Mouse (Mus musculus) embryonic facial prominence, embryonic 14.5 days (tissue): ENCODE data around the gene Use1. TPM values are rescaled to one million over a fixed set of nuclear protein-coding genes. Genes with fewer than 3 reads are reported as not detected.
A peak's percentile ranks its signal among the peaks of the same experiment; 100 is the strongest.
"Not testable (repeated sequence)": the region's sequence is repeated elsewhere in the genome, so short reads cannot be mapped to it uniquely, and the experiment has no call there.

ENCODE experiments used
- ATAC-seq: fragments of 200-750 bp; cut with Nextera tagmentation; 2 replicates; pipeline ENCODE4 v1.8.0; 2017; ENCODE audit warnings: low read depth, moderate number of reproducible peaks, moderate TSS enrichment
- DNase-seq: peaks from one replicate; pipeline ENCODE4 v3.0.0-alpha.2; 2015; ENCODE audit warnings: low spot score
- H3K27ac ChIP-seq: fragments of 300-500 bp; sonication (generic); replicated peaks from 2 replicates; pipeline ENCODE4 v1.5.1; 2014; ENCODE audit warnings: low read depth, mild to moderate bottlenecking, low read length, moderate library complexity
- H3K27me3 ChIP-seq: fragments of 300-500 bp; sonication (generic); replicated peaks from 2 replicates; pipeline ENCODE4 v1.6.1; 2014; ENCODE audit warnings: low read length; ENCODE audit not compliant: control insufficient read depth, insufficient read depth
- H3K36me3 ChIP-seq: fragments of 300-500 bp; sonication (generic); 2 replicates; pipeline ENCODE4 v1.6.1; 2014; ENCODE audit warnings: low read length, mixed read lengths; ENCODE audit not compliant: control insufficient read depth, insufficient read depth
- H3K4me1 ChIP-seq: fragments of 300-500 bp; sonication (generic); 2 replicates; pipeline ENCODE4 v1.6.1; 2014; ENCODE audit warnings: antibody characterized with exemption, low read length; ENCODE audit not compliant: control insufficient read depth, insufficient read depth
- H3K4me2 ChIP-seq: fragments of 300-500 bp; sonication (generic); 2 replicates; pipeline ENCODE4 v1.6.1; 2014; ENCODE audit warnings: low read depth, mild to moderate bottlenecking, low read length, moderate library complexity, mixed read lengths
- H3K4me3 ChIP-seq: fragments of 300-500 bp; sonication (generic); 2 replicates; pipeline ENCODE4 v1.5.1; 2014; ENCODE audit warnings: low read depth, mild to moderate bottlenecking, low read length
- H3K9ac ChIP-seq: fragments of 300-500 bp; sonication (generic); 2 replicates; pipeline ENCODE4 v1.6.1; 2014; ENCODE audit warnings: low read depth, mild to moderate bottlenecking, low read length, moderate library complexity, mixed read lengths
- H3K9me3 ChIP-seq: fragments of 300-500 bp; sonication (generic); 2 replicates; pipeline ENCODE4 v1.6.1; 2016; ENCODE audit warnings: low read length; ENCODE audit not compliant: control insufficient read depth
- WGBS: fragments of 180-500 bp; shearing (Covaris S2); extraction: QIAGEN DNeasy Blood & Tissue Kit; methylation state at CpG from one replicate; pipeline ENCODE4 v1.1.7; 2014; 5-methylcytosine and 5-hydroxymethylcytosine counted together
- polyA plus RNA-seq: library from polyadenylated mRNA; unstranded; fragments of >200 nt; fragmentation: Nextera tagmentation; extraction: Ambion mirVana; gene quantifications from 2 replicates; pipeline ENCODE4 v1.2.1, GENCODE M21; 2014

Use1 gene
- polyA plus RNA-seq, result 106 and 115 TPM in 2 replicates

DNA sequence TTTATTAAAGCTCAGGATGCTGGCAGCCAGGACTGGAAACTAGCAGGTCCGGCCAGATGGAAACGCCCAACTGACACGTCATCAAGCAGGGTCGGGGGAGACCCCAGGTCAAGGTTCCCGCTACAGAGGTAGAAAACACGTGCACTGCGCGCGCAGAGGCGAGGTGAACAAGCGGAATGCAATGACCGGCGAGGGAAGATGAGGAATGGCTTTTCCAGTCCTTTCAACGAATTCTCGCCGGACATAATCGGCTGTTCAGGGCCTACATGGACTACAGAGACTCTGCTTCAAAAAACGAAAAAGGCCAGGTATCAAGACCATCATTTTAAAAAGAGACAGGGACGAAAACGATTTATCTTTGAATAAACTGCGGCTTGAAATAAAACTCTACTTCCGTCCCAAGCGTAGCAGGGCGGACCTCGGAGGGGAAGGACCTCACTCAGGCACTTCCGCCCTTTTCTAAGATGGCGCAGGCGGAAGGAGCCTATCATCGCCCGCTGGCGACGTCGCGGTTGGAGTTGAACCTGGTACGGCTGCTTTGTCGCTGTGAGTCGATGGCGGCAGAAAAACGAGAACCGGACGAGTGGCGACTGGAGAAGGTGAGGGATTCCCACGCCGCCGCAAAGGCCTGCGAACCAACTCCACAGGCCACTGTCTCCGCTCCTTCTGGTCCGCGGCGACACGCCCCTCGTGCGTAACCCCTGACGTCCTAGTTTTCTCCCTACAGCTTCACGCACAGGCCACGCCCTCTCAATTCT, at the start of gene Use1:
Gene Use1 (plus strand): TSS at position 78 of the 758 bp plus-strand sequence.
- H3K4me1 ChIP-seq, result peaks cover 16% of the 10 kb centered on the region
- peak within 1 kb of the TSS; percentile 69 for H3K4me3 ChIP-seq
- peak within 1 kb of the TSS; percentile 77 for H3K9ac ChIP-seq
- ATAC-seq, result peak; percentile 83
- H3K36me3 ChIP-seq, result peaks cover 12% of the 10 kb centered on the region
- DNase-seq, result peak; percentile 98
- WGBS, result under 1% methylated on average over 51 of the region's 56 CpGs
- no peaks in the 10 kb centered on the region for H3K9me3 ChIP-seq
- peak within 1 kb of the TSS; percentile 95 for H3K27ac ChIP-seq
- no peaks in the 10 kb centered on the region for H3K27me3 ChIP-seq
- H3K4me2 ChIP-seq, result peak within 1 kb of the TSS; percentile 77

GRCm38 (mm10) chr8:71318610-71319009, 48.0 kb upstream of the Use1 start:
- not testable (repeated sequence) for H3K4me1 ChIP-seq, H3K4me2 ChIP-seq, H3K9me3 ChIP-seq, H3K4me3 ChIP-seq, H3K27ac ChIP-seq, H3K9ac ChIP-seq, DNase-seq, H3K27me3 ChIP-seq, ATAC-seq
- H3K36me3 ChIP-seq, result peaks cover 29% of the 10 kb centered on the region
- 88% methylated on average over 3 of the region's 5 CpGs for WGBS

- peaks cover 40% of the 10 kb centered on the region for H3K36me3 ChIP-seq
- H3K27ac ChIP-seq, H3K27me3 ChIP-seq, H3K4me3 ChIP-seq, ATAC-seq, DNase-seq, H3K4me1 ChIP-seq, H3K4me2 ChIP-seq, H3K9me3 ChIP-seq, H3K9ac ChIP-seq: not testable (repeated sequence)
- WGBS, result 91% methylated on average over 2 of the region's 2 CpGs
These were observed 46.9 kb upstream of the Use1 start for GRCm38 (mm10) chr8:71319760-71320159.

DNA sequence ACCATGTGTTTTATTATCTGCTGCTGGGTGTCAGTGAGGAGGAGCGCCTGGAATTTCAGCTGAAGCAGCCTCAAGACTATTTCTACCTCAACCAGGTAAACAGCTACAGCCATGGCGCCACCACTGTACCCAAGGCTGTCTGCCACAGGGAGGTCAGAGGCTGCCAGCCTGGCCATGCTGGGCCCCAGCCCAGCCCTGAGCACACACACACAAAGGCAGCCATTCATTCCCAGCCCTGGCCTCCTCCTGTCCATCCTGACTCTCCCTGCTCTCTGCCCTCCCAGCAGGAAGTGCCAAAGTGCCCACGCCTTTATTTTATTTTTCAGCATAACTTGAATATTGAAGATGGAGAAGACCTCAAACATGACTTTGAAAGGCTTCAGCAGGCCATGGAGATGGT, 43.7 kb upstream of the Use1 start:
- Histone ChIP-seq H3K27ac (no peak overlapping the region), H3K4me1 (no peaks in the 10 kb centered on the region), H3K27me3 (no peaks in the 10 kb centered on the region), H3K4me3 (no peak overlapping the region), H3K9me3 (no peaks in the 10 kb centered on the region), H3K4me2 (no peak overlapping the region), H3K9ac (no peak overlapping the region), H3K36me3 (peaks cover 58% of the 10 kb centered on the region)
- 76% methylated on average over 3 of the region's 3 CpGs for WGBS
- ATAC-seq (no peak), DNase-seq (no peak)

DNA sequence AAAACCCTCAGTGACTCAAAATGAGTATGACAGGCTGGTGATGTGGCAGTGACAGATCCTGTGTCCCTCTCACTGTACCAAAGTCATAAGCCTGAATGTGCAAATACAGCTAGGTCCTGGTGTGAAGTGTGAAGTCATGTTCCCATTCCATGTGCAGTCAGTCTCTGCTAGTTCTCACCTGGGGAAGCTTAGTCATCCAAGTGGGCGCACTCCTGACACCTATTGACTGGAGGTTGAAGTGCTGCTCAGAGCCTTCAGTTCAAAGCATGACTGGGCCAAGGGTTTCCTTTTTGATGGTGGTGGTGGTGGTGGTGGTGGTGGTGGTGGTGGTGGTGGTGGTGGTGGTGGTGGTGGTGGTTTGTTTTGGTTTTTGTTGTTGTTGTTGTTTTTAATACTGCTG, 41.8 kb upstream of the Use1 start:
- H3K27ac ChIP-seq, result no peak overlapping the region
- H3K4me1 ChIP-seq, result no peaks in the 10 kb centered on the region
- H3K9ac ChIP-seq, result no peak overlapping the region
- DNase-seq, result peak; percentile 5
- no peak overlapping the region for H3K4me2 ChIP-seq
- ATAC-seq, result no peak
- H3K27me3 ChIP-seq, result no peaks in the 10 kb centered on the region
- no peaks in the 10 kb centered on the region for H3K9me3 ChIP-seq
- no peak overlapping the region for H3K4me3 ChIP-seq
- H3K36me3 ChIP-seq, result peaks cover 73% of the 10 kb centered on the region
- WGBS, result 100% methylated on average over 1 of the region's 1 CpGs

DNA sequence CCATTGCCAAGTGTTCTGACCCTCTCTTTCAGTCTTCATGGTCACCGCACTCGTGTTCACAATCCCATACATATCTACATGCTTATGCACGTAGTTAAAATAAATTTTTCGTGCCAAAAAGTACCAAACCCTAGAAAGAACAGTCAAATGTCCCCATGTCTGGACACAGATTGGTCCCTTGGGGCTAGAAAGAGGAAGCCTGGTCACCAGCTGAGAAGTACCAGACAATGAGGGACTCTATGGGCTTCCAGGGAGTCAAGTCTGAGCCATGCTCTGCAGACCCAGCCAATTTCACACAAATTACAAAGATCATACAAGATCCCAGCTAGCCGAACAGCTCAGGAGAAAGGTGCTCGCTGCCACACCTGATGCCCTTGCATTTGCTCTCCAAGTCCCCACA, 28.8 kb upstream of the Use1 start:
- peaks cover 43% of the 10 kb centered on the region for H3K36me3 ChIP-seq
- not testable (repeated sequence) for H3K4me1 ChIP-seq, H3K27me3 ChIP-seq, DNase-seq, H3K9me3 ChIP-seq, H3K9ac ChIP-seq, H3K4me2 ChIP-seq, ATAC-seq, H3K4me3 ChIP-seq, H3K27ac ChIP-seq
- WGBS, result 91% methylated on average over 5 of the region's 6 CpGs

DNA sequence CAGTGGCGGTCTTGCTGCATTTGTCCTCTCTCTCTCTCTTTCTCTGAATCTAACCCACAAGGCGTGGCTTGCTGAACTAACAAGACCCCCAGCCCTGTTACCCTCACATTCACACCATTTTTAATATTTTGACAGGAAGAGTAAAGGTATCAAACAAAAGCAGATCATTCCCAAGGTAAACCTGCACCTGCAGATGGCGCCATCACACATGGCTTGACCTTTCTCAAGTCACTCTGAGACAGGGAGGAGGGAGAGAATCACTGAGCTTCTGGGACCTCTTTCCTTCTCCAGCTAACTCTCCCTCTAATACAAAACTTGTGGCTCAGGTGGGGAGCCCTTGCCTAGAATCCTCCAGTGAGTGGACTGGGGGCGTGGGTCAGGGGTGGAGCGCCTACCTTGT, 26.0 kb upstream of the Use1 start:
- H3K4me2 ChIP-seq, result no peak overlapping the region
- H3K4me3 ChIP-seq, result no peak overlapping the region
- H3K27ac ChIP-seq, result no peak overlapping the region
- no peaks in the 10 kb centered on the region for H3K4me1 ChIP-seq
- WGBS, result 75% methylated on average over 5 of the region's 5 CpGs
- DNase-seq (peak; percentile 12), ATAC-seq (no peak)
- H3K27me3 ChIP-seq, result no peaks in the 10 kb centered on the region
- peaks cover 55% of the 10 kb centered on the region for H3K36me3 ChIP-seq
- no peaks in the 10 kb centered on the region for H3K9me3 ChIP-seq
- no peak overlapping the region for H3K9ac ChIP-seq

DNA sequence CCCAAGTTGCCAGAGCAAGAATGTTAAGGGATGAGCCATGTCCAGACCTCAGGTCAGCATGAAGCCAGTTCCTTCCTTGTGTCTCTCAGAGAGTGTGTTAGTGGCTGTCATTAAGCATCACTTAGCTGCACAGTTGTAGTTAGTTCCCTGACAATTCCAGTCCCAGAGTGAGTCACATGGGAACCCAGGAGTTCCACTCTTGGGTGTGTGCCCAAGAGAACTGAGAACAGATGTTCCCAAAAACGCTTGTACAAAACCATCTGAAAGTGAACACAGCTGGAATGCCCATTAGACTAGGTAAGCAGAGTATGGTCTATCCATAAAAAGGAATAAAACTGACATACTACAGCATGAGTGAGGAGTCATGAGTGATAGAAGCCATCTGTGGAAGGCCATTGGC, 20.1 kb upstream of the Use1 start:
- Histone ChIP-seq H3K4me1 (no peaks in the 10 kb centered on the region), H3K36me3 (peaks cover 90% of the 10 kb centered on the region), H3K4me2 (no peak overlapping the region), H3K4me3 (no peak overlapping the region), H3K9ac (no peak overlapping the region), H3K27ac (no peak overlapping the region), H3K27me3 (no peaks in the 10 kb centered on the region), H3K9me3 (no peaks in the 10 kb centered on the region)
- no peak for ATAC-seq
- 54% methylated on average over 1 of the region's 1 CpGs for WGBS
- DNase-seq, result no peak

DNA sequence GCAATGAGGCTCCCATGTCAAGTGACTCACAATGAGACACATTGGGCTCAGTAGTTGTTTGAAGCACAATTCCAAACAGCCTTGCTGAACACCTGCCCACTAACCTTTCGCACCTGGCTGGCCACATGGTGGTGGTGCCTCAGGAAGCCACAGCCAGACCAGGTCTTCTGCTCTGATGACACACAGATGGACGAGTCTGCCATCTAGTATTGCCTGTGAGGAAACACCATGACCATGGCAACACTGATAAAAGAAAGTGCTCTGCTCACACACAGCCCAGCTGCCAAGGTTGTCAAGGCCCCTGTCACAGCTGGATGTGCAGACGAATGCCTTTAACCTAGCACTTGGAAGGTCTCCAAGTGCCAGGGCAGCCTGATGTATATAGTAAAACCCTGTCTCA, 15.5 kb upstream of the Use1 start:
- Histone ChIP-seq H3K27ac (no peak overlapping the region), H3K4me3 (no peak overlapping the region), H3K4me2 (no peak overlapping the region), H3K9ac (no peak overlapping the region), H3K9me3 (no peaks in the 10 kb centered on the region), H3K4me1 (no peaks in the 10 kb centered on the region), H3K36me3 (peaks cover 99% of the 10 kb centered on the region), H3K27me3 (no peaks in the 10 kb centered on the region)
- 73% methylated on average over 3 of the region's 3 CpGs for WGBS
- ATAC-seq (no peak), DNase-seq (no peak)
